Mouse (Mus musculus): Measurements from ENCODE around the gene Slc25a25.
A peak's percentile ranks its signal among the peaks of the same experiment; 100 is the strongest.

The Slc25a25 gene

DNA sequence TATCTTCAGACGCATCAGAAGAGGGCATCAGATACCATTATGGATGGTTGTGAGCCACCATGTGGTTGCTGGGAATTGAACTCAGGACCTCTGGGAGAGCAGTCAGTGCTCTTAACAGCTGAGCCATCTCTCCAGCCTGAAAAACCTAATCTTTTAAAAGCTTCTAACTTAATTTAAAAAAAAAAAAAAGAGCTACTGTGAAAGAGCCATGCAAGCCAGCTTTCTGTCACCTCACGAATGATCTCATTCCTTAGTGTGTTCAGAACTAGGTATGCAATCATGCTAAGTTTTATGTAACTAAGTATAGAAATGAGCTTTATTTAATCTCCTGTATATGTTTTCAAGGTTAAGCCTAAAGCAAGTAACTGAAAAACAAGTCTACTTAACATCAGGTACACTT, 8.4 kb upstream of the Slc25a25 start:
- no peak for DNase-seq (ENCODE audit: low read depth, low spot score)

DNA sequence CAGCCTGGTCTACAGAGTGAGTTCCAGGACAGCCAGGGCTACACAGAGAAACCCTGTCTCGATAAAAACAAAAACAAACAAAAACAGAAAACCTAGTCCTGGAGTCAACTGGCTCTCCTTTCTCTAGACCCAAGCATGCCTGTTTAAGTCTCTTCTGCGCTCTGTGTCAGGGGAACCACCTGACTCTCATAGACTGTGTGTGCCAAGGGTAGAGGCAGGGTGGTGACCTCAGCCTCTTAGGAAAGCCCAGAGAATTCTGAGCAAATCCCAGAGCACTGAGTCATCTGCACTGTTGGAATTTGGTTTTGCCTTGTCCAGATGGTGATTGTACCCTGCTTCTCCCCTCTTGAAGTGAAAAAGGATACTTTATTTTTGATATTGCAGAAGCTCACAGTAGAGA, 7.1 kb upstream of the Slc25a25 start:
- no peak for DNase-seq (ENCODE audit: low read depth, low spot score)

DNA sequence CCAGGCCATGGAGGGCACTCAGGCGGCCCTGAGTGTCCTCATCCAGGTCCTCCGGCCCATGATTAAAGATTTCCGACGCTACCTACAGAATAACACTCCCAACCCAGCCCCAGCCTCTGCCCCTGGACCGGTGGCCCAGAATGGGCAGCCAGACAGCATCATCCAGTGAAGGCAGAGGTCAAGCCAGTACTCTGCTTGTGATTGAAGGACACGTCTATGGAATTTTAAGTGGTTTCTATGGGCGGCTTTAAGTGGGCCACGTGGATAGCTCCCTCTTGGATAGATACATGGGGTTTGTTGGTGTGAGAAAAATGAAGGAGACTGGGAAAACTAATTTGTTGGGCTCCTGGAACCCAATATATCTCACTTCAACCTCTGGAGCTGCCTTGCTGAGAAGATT, 3.9 kb upstream of the Slc25a25 start:
- DNase-seq (ENCODE audit: low read depth, low spot score), result no peak

DNA sequence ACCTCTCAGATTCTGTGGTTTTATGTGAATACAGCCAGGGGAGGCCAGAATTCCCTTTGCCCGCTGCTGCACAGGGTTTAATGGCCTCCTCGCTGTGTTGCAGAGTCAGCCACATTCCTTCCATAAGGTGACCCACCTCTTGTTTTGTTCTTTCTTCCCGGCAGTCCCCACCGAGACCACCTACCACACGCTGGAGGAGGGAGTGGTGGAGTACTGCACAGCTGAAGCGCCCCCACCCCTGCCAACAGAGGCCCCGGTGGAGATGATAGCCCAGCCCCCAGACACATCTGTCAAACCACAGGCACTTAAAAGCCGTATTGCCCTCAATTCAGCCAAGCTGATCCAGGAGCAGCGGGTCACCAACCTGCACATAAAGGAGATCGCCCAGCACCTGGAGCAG, 3.4 kb upstream of the Slc25a25 start:
- DNase-seq (ENCODE audit: low read depth, low spot score), result no peak

DNA sequence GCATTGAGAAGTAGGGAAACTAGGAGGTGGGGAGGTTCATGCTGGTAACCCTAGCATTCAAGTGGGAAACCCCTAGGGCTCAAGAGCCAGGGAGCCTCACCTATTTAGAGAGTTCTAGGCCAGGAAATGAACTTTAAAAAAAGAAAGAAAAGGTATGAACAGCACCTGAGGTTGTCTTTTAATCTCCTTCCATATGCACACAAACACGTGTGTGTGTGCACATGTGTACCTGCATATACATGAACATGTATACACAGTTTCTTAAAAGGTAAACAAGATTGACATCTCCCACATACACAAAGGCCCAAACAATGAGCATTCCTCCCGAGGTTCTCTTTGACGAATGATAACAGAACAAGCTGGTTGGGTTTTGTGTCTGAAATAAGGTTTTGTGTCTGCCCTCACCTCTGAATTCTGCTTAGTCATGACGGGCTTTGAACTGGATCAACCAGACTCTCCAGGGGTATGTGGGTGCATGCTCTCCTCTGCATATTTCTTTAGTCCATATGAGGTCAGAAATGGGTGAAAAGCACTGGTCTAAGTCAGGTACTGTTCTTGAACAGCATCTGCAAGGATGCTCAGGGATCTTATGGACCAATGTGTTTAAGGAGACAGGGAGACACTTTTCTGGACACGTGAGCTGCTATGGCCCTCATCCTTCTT, 2.5 kb upstream of the Slc25a25 start:
- DNase-seq (ENCODE audit: low read depth, low spot score), result no peak

DNA sequence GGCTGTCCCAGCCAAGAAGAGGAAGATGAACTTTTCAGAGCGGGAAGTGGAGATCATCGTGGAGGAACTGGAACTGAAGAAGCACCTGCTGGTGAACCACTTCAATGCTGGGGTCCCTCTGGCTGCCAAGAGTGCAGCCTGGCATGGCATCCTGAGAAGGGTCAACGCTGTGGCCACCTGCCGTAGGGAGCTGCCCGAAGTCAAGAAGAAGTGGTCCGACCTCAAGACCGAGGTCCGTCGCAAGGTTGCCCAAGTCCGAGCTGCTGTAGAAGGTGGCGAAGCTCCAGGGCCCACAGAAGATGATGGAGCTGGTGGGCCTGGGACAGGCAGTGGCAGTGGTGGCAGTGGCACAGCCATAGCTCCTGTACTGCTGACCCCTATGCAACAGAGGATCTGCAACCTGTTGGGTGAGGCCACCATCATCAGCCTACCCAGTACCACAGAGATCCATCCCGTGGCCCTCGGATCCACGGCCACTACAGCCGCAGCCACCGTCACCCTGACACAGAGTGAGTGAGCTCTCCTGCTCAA, 1.3 kb upstream of the Slc25a25 start:
- no peak for DNase-seq (ENCODE audit: low read depth, low spot score)

DNA sequence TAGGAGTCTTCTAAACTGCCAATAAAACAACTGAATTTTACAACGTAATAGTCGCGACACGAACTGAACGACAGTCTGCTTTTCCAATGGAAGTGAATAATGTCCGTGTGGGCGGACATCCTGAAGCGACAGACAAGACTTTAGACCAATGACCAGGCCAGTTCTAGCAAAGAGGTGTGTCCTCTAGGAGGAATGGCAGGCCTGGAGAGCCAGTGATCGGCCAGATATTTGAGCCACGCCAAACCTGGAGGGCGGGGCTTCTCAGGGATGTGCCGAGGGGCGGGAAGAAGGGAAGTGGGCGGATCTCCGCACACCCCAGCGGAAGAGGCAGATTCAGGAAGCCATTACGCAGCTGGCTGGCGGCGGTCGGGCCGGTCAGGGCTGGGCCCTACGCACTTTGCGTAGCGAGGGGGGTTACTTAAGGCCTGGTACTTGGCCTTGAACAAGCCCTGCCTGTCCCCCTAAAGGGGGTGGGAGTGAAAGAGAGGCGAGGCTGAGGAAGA, 676 bp upstream of the Slc25a25 start:
- DNase-seq (ENCODE audit: low read depth, low spot score), result peak; percentile 99

DNA sequence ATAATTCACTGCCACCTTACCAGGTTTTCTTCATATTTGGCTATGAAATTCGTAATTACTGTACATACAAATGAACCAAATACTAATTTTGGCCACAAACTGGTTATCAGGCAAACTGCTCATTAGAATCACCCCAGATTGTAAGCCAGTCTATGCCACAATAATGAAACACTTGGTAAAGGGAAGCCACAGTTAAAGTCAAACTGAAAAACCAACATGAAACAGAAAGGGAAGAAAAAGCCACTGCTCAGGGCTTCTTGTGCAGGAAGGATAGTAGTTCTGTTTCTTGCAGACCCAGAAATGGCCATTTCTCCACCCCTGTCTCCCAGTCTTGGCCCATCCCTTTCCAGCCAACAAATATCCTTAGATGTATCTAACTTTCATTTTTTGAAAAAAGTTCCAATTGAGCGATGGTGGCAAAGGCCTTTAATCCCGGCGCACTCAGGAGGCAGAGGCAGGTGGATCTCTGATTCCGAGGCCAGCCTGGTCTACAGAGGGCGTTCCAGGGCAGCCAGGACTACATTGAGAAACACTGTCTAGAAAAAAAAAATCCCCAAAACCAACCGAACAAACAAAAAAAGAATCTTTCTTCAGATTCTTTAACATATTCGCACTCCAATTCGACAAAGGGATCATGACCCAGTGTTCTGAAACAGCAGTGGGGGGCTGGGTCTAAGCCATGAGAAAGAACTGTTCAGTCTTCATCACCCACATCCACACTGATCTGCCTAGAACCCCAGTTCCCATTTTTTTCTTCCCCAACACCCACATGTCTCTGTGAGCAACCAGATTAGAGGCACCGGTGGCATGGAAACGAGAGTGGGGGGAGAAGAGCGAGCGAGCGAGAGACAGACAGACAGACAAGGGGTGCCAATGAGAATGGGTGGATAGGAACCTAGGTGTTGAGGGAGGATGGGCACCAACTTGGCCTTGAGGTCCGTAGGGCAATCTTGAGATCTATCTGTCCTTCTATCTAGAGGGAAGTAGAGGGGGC, 1.2 kb downstream of the Slc25a25 start, which contains the start of gene Naif1:
Gene Naif1, plus strand, starts transcription at position 697 of the 994 bp plus-strand sequence.
- DNase-seq (ENCODE audit: low read depth, low spot score), result no peak

DNA sequence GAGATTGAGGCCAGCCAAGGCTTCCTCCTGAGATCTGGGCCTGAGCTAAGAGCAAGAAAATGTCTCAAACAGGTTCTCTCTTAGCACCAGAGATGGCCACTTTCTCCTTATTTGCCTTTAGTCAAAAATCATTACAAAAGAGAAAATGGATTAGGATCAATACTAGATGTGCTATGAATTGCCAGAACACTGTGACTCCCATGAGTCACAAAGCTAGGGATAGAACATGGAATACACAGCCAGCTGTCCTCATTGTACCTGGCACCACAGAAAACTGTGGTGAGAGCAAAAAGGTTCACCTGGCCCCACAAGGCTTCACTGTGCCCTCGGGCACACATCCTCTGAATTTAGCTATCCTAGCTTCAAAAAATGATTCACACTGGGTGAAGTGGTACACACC, 2.8 kb downstream of the Slc25a25 start:
- no peak for DNase-seq (ENCODE audit: low read depth, low spot score)

DNA sequence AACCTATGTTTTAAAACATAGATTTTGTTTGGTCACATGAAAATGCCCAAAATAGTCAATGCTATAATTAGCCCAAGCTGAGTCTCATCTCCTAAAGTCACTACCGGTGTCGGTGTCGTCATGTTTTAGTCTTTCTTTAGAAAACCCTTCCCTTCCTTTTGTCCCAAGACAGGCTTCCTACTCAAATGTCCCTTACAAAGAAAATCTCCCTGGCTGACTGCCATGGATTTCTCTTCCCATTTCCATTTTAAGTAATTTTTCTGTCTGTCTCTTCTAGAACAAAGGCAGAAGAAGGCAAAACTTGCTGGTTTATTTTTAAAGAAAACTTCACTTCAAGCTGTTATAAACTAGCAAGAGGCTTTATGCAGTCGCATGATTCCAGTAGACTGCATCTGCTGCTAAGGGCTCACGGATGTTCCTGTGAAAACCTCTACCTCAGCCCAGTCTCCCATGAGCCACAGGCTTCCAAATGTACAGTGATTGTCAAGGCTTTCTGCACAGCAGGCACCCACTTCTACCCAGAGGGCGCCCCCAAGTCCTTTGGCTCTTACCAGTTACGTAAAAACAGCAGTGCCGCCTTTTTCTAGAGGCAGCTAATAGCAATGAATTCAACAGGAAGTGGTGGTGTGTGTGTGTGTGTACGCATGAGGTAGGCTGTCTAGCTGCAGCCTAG, 3.8 kb downstream of the Slc25a25 start:
- no peak for DNase-seq (ENCODE audit: low read depth, low spot score)

DNA sequence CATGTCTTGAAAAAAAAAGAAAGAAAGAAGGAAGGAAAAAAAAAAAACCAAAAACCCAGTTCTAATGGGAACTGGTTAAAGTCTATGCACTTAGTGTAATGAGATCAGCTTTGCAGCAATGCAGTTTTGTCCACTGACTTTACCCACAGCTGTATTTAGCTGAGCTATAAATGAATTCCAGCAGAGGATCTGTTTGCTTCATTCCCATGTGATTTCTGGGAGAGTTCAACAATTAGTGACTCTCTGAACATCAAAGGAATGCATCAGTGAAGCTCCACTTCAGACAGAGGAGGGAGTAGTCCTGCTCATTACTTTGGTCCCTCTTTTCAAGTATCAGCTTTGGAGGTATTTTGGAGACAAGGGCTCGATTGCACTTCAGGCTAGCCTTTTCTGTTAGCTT, 5.7 kb downstream of the Slc25a25 start:
- no peak for DNase-seq (ENCODE audit: low read depth, low spot score)

DNA sequence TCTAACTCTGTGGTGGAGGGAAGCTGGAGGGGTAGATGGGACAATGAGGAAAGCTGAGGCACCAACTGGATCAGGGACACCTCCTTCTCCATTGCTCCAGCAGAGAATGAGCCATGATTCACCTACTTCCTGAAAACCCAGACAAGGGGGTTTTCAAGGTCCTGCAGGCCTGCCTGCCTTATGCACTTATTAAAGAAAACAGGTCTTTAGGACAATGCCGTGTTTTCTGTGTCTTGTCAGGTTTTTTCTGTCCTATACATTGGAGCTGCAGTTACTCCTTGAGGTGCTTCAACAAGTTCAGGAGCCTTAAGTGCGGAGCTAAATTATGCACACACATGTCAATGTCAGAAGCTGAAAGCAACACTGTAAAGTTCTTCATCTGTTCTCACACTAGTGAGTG, 9.7 kb downstream of the Slc25a25 start:
- DNase-seq (ENCODE audit: low read depth, low spot score), result no peak

DNA sequence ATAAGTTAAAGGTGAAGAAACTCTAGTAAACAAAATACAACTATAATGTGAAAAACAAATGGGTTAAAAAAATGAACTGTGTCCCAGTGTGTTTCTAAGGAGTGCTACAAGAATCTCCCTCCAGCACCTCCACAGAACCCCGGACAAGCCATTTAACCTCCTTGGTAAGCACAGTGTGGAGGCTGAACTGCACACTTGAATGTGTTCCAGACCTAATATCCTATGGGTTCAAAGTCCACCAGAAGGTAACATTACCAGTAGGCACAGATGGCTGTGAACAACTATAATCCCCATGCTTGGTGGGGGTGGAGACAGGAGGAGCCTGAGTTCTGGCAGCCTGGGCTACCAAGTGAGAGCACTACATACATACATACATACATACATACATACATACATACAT, 10.6 kb downstream of the Slc25a25 start:
- DNase-seq (ENCODE audit: low read depth, low spot score), result no peak

DNA sequence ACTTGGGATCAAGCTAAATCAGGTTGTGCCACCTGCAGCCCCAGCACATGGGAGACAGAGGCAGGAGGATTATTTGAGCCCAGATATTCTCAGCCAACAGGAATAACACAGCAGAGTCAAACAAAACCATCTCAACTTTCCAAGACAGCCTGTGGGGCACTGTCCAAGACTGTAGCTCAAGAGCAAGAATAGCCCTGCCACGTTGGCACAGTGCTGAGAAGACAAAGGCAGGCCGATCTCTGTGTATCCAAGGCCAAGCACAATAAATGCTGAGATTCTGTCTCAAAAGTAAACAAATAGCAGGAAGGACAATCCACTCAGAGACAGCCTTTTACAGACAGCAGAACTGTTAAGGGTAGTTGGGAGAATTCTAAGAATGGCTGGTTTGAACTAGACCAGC, 11.1 kb downstream of the Slc25a25 start:
- DNase-seq (ENCODE audit: low read depth, low spot score), result no peak

DNA sequence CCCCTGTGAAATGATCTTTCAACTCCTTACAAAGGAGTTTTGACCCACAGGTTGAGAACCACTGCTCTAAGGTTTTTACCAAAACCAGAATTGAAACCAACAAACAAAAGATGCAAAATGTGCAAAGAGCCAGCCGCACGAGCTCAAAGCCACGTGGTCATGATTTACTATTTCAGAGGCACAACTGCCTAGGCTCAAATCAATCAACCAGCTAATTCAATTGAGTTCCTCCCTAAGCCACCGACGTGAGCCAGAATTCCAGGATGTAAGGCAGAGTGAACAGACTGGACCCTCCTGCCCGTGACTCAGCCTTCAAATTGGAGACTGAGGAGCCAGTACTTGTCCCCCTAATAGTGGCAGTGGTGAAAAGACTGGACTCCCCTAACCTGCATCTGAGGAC, 12.1 kb downstream of the Slc25a25 start:
- peak; percentile 25 for DNase-seq (ENCODE audit: low read depth, low spot score)

DNA sequence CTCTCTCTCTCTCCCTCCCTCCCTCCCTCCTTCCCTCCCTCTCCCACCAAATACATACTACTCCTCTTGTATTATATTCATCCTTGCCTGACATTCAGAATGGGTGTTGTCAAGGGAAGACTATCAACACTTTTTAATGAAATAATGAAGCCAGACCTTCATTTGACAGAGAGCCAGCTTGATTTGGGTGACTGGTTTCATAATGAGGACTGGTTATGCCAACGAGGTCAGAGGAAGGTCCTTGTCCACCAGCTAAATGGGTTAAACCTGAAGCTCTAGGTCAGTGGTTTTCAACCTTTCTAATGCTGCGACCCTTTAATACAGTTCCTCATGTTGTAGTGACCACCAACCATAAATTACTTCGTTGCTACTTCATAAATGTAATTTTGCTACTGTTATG, 12.5 kb downstream of the Slc25a25 start:
- no peak for DNase-seq (ENCODE audit: low read depth, low spot score)

DNA sequence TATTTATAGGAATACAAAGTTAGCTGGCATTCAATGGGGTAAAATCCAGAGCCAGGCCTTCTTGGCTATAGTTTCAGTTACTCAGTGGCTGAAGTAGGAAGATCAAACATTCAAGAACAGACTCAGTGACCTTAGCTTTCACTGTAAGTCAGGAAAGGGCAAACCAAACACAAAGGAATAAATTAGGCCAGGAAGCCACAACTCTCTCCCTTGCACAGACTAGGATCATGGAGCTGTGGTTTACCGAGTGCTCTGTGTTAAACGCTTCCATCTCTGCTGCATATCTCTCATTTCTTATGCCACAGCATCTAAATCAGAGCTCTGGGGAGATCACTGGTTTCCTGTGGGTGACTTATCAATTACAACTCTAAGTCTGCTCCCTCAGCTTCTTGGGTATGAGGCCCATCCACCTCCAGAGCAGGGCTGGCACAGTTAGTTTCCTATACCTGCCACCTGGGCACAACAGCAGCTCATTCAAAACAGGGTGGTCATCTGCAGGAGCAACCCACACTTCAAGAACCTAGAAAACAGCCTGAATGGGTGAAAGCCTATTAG, 13.6 kb downstream of the Slc25a25 start:
- no peak for DNase-seq (ENCODE audit: low read depth, low spot score)

DNA sequence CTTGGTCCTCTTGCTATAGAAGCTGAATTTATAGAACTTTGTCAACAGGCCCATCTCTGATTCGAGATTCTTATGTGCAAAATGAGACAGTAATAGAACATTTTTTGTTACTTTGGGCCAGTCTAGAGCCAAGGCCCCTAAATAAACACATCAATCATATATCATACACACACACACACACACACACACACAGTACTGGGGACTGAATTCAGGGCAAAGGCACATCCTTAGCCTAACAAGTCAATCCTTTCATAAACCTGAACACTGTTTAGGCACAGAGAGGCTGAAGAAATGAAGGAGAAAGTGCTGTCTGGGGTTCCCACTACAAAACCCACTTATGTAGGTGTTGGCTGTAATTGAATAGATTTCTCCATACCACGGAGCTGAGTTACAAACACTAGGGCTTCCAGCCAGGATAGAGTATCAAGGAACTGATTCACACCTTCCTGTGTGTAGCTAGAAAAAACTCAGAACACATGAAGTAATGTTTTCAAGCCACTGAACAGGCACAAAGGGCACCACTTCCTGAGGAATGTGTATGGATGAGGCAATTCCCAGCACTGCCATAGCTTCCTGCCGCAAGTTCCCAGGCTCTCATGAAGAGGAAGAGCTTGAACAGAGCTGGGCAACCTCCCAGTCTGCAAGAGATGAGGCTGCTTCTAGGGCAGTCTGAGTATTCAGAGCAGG, 14.4 kb downstream of the Slc25a25 start:
- peak; percentile 35 for DNase-seq (ENCODE audit: low read depth, low spot score)

DNA sequence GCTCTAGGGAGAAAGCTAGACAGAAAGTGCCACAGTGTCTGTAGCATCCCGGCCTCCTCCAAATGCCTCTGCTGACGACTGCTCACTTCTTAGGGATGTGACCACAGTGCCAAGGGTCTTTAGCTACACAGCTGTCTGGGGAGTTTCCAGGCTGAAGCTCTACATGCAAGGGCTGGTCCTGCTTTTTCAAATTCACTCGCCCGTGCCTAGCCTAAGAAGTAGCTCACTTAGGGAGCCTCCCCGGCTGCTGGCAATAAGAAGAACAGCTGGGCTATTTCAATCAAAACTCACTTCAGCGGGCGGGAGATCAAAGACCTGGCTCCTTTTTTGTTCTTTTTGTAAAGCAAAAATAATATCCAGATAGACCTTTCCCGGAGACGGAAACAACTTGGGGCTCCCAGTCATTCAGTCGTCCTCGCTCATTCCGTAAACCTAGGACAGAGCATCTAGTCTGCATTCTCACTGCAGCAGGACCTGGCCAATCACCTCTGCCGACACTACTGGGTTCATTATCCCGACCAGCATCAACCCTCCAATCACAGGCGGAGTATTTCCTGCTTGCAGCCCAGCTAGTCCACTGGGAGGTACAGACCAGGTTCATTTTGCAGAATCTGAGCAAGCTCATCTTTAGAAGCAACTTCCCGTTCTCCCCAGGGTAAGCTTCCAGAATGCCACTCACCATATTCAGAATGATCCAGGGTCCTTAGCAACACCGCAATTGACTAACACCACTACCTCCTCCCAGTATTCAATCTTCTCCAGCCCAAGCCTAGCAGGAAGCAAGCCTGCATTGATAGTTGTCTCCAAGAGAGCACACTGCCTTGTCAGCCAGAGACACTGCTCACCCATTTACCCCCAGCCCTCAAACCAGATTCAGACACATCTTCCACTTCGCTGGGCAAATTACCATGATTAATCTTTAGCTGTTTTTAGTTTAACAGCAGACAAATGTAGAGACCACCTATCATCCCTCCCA, 20.3 kb downstream of the Slc25a25 start:
- peak; percentile 94 for DNase-seq (ENCODE audit: low read depth, low spot score)
